Mouse (Mus musculus): ENCODE measurements around the gene Spata46. TPM values are rescaled to one million over a fixed set of nuclear protein-coding genes. Genes with fewer than 3 reads are reported as not detected.

Spata46 gene
- polyA plus RNA-seq, 1 experiment = not detected

DNA sequence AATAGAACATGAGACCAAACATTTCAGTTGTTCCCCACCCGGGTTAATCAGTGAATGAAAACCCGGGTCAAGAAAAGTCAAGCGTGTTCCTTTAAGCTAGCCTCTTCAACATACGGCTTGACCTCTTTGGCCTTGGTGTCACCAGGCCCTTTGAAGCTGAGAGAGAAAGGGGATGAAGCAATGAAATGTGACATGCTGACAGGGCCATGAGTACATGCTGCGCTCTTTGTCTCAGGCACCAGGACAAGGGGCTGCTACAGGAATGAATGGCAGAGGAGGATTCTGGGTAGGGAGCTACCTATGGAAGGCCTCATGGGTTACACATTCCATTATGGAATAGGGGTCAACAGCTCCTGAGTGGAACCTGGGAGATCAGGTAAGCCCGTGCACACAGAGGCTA lies 5.5 kb upstream of the Spata46 start:
- H3K4me3 ChIP-seq (ENCODE audit: low read depth, low read length) = no peak overlapping the region
- no peaks in the 10 kb centered on the region for H3K27me3 ChIP-seq (ENCODE audit: control insufficient read depth, insufficient read depth, low read length, poor library complexity, severe bottlenecking)
- no peaks in the 10 kb centered on the region for H3K9me3 ChIP-seq (replicated peaks; ENCODE audit: control insufficient read depth, insufficient read depth, low read length, poor library complexity, severe bottlenecking)
- H3K9ac ChIP-seq (ENCODE audit: low read depth, poor library complexity, severe bottlenecking) = no peak overlapping the region
- H3K36me3 ChIP-seq (ENCODE audit: control insufficient read depth, insufficient read depth, low read length, poor library complexity, severe bottlenecking) = no peaks in the 10 kb centered on the region
- H3K27ac ChIP-seq (ENCODE audit: insufficient read depth, low read length) = no peak overlapping the region
- H3K4me1 ChIP-seq (ENCODE audit: control insufficient read depth, insufficient read depth, low read length) = no peaks in the 10 kb centered on the region
- TF ChIP-seq POLR2A (IDR thresholded peaks at IDR 0.05; ENCODE audit: insufficient read depth, low read length) (no peak), EP300 (IDR thresholded peaks at IDR 0.05; ENCODE audit: insufficient read depth, low read depth, low read length) (no peak), CTCF (IDR thresholded peaks at IDR 0.05; ENCODE audit: low read depth, low read length) (no peak)

DNA sequence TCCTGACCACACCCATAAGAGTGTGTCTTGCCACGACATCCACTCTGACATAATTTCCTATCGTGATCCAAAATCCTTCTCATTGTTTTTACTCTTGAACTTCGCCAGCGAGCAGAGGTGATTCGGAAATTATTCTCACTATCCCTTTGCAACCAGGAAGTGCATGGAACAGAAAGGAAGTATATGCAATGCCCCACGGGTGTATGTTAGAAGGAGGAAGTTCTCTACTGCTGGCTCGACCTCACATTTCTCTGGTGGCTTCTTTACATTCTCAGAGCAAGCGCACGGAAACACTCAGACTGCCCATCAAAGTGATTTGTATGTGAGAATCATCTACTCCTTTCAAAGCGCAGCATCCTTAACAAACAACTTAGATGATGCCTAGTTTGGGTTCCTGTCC lies 3.6 kb upstream of the Spata46 start:
- no peak overlapping the region for H3K4me3 ChIP-seq (ENCODE audit: low read depth, low read length)
- no peak overlapping the region for H3K27ac ChIP-seq (ENCODE audit: insufficient read depth, low read length)
- H3K36me3 ChIP-seq (ENCODE audit: control insufficient read depth, insufficient read depth, low read length, poor library complexity, severe bottlenecking) = no peaks in the 10 kb centered on the region
- no peaks in the 10 kb centered on the region for H3K4me1 ChIP-seq (ENCODE audit: control insufficient read depth, insufficient read depth, low read length)
- no peak overlapping the region for H3K9ac ChIP-seq (ENCODE audit: low read depth, poor library complexity, severe bottlenecking)
- no peaks in the 10 kb centered on the region for H3K9me3 ChIP-seq (replicated peaks; ENCODE audit: control insufficient read depth, insufficient read depth, low read length, poor library complexity, severe bottlenecking)
- H3K27me3 ChIP-seq (ENCODE audit: control insufficient read depth, insufficient read depth, low read length, poor library complexity, severe bottlenecking) = no peaks in the 10 kb centered on the region; the same call in 1 of the 2 replicates
- no peak for TF ChIP-seq CTCF (IDR thresholded peaks at IDR 0.05; ENCODE audit: low read depth, low read length)
- TF ChIP-seq EP300 (IDR thresholded peaks at IDR 0.05; ENCODE audit: insufficient read depth, low read depth, low read length) = no peak
- TF ChIP-seq POLR2A (IDR thresholded peaks at IDR 0.05; ENCODE audit: insufficient read depth, low read length) = no peak

DNA sequence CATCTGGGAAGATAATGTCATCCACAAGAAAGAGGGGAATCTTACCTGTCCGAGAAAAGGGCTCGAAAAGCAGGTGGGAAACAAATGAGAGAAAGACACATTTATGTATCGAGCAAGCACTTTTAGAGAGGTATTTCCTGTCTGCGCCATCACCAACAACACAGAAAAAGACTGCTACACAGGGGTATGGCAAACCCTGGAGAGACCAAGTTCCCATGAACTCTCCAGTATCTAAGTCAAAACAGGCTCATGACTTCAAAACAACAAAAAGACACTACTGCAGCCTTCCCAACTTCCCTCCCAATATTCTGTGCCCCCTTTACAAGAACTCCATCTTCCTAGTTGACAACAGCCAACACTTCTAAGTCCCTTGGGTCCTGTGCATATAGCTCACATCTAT lies 2.4 kb upstream of the Spata46 start, which contains the start of gene Gm7694:
Gene Gm7694 (minus strand): TSS at position 101 of the 400 bp plus-strand sequence.
- H3K4me1 ChIP-seq (ENCODE audit: control insufficient read depth, insufficient read depth, low read length) = no peaks in the 10 kb centered on the region
- H3K9me3 ChIP-seq (replicated peaks; ENCODE audit: control insufficient read depth, insufficient read depth, low read length, poor library complexity, severe bottlenecking) = no peaks in the 10 kb centered on the region
- no peak within 1 kb of the TSS for H3K4me3 ChIP-seq (ENCODE audit: low read depth, low read length)
- H3K9ac ChIP-seq (ENCODE audit: low read depth, poor library complexity, severe bottlenecking) = no peak within 1 kb of the TSS
- no peaks in the 10 kb centered on the region; the same call in 1 of the 2 replicates for H3K27me3 ChIP-seq (ENCODE audit: control insufficient read depth, insufficient read depth, low read length, poor library complexity, severe bottlenecking)
- no peak for TF ChIP-seq POLR2A (IDR thresholded peaks at IDR 0.05; ENCODE audit: insufficient read depth, low read length)
- TF ChIP-seq CTCF (IDR thresholded peaks at IDR 0.05; ENCODE audit: low read depth, low read length) = no peak
- TF ChIP-seq EP300 (IDR thresholded peaks at IDR 0.05; ENCODE audit: insufficient read depth, low read depth, low read length) = no peak
- H3K27ac ChIP-seq (ENCODE audit: insufficient read depth, low read length) = no peak within 1 kb of the TSS
- no peaks in the 10 kb centered on the region for H3K36me3 ChIP-seq (ENCODE audit: control insufficient read depth, insufficient read depth, low read length, poor library complexity, severe bottlenecking)

DNA sequence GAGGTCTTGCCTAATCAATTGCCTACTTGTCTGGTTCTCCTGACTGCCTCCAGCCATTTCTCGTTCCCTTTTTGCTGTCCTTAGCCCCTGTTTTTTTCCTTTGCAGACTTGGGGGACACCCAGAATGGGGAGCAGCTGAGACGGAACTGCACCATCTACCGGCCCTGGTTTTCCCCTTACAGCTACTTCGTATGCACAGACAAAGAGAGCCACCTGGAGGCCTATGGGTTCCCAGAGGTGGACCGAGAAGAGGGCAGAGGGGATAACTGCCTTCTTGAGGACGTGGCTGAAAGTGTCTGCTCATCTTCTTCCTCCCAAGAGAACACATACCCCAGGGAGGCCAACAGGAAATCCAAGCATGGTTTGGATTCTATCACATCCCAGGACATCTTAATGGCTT lies 2.8 kb downstream of the Spata46 start:
- TF ChIP-seq POLR2A (IDR thresholded peaks at IDR 0.05; ENCODE audit: insufficient read depth, low read length) = no peak
- TF ChIP-seq CTCF (IDR thresholded peaks at IDR 0.05; ENCODE audit: low read depth, low read length) = no peak
- TF ChIP-seq EP300 (IDR thresholded peaks at IDR 0.05; ENCODE audit: insufficient read depth, low read depth, low read length) = no peak
- Histone ChIP-seq H3K27me3 (ENCODE audit: control insufficient read depth, insufficient read depth, low read length, poor library complexity, severe bottlenecking) (no peaks in the 10 kb centered on the region; the same call in 1 of the 2 replicates), H3K36me3 (ENCODE audit: control insufficient read depth, insufficient read depth, low read length, poor library complexity, severe bottlenecking) (no peaks in the 10 kb centered on the region), H3K4me3 (ENCODE audit: low read depth, low read length) (no peak overlapping the region), H3K9ac (ENCODE audit: low read depth, poor library complexity, severe bottlenecking) (no peak overlapping the region), H3K4me1 (ENCODE audit: control insufficient read depth, insufficient read depth, low read length) (no peaks in the 10 kb centered on the region), H3K9me3 (replicated peaks; ENCODE audit: control insufficient read depth, insufficient read depth, low read length, poor library complexity, severe bottlenecking) (no peaks in the 10 kb centered on the region), H3K27ac (ENCODE audit: insufficient read depth, low read length) (no peak overlapping the region)

DNA sequence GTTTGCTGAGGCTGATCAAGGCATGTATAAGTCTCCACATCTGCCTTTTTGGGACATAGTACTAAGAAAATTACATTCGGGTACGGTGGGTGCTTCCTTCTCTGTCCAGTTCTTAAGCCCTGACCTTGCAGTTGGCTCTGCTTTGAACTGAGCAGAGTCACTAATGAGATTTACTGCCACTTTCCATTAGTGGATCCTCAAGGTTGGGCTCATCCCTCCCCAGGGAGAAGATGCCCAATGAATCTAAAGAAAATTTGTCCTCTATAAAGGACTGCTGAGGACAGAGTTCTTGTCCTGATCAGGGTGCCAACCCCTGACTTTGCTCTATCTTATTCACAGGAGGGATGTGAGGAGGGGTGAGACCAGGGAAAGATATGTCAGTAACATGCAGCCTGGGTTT lies 13.4 kb downstream of the Spata46 start:
- TF ChIP-seq CTCF (IDR thresholded peaks at IDR 0.05; ENCODE audit: low read depth, low read length) (no peak), EP300 (IDR thresholded peaks at IDR 0.05; ENCODE audit: insufficient read depth, low read depth, low read length) (no peak), POLR2A (IDR thresholded peaks at IDR 0.05; ENCODE audit: insufficient read depth, low read length) (no peak)
- Histone ChIP-seq H3K36me3 (ENCODE audit: control insufficient read depth, insufficient read depth, low read length, poor library complexity, severe bottlenecking) (no peaks in the 10 kb centered on the region), H3K4me1 (ENCODE audit: control insufficient read depth, insufficient read depth, low read length) (no peaks in the 10 kb centered on the region), H3K4me3 (ENCODE audit: low read depth, low read length) (no peak overlapping the region), H3K27ac (ENCODE audit: insufficient read depth, low read length) (no peak overlapping the region), H3K9ac (ENCODE audit: low read depth, poor library complexity, severe bottlenecking) (no peak overlapping the region), H3K9me3 (replicated peaks; ENCODE audit: control insufficient read depth, insufficient read depth, low read length, poor library complexity, severe bottlenecking) (no peaks in the 10 kb centered on the region), H3K27me3 (ENCODE audit: control insufficient read depth, insufficient read depth, low read length, poor library complexity, severe bottlenecking) (no peaks in the 10 kb centered on the region)

DNA sequence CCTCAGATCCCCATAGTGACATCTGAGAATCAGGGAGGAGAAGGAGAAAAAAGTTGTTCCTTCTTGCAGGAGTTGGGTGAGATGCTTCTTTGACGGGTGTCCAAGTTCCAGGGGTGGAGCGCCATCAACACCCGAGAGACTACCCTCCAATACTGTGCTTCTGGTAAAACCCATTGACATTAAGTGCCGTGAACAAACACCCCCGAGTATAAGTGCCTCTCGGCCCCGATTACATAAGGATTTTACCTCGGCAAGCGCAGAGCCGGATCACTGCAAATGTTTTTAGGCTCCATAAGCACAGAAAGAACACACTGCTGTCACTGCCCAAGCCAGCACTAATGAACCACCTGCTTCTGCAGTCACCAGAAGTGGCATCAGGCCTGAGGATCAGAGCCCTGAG lies 14.4 kb downstream of the Spata46 start:
- no peaks in the 10 kb centered on the region for H3K36me3 ChIP-seq (ENCODE audit: control insufficient read depth, insufficient read depth, low read length, poor library complexity, severe bottlenecking)
- H3K4me1 ChIP-seq (ENCODE audit: control insufficient read depth, insufficient read depth, low read length) = no peaks in the 10 kb centered on the region
- H3K27ac ChIP-seq (ENCODE audit: insufficient read depth, low read length) = no peak overlapping the region
- H3K9ac ChIP-seq (ENCODE audit: low read depth, poor library complexity, severe bottlenecking) = no peak overlapping the region
- no peaks in the 10 kb centered on the region for H3K9me3 ChIP-seq (replicated peaks; ENCODE audit: control insufficient read depth, insufficient read depth, low read length, poor library complexity, severe bottlenecking)
- TF ChIP-seq EP300 (IDR thresholded peaks at IDR 0.05; ENCODE audit: insufficient read depth, low read depth, low read length) = no peak
- no peak for TF ChIP-seq CTCF (IDR thresholded peaks at IDR 0.05; ENCODE audit: low read depth, low read length)
- TF ChIP-seq POLR2A (IDR thresholded peaks at IDR 0.05; ENCODE audit: insufficient read depth, low read length) = no peak
- H3K27me3 ChIP-seq (ENCODE audit: control insufficient read depth, insufficient read depth, low read length, poor library complexity, severe bottlenecking) = no peaks in the 10 kb centered on the region
- H3K4me3 ChIP-seq (ENCODE audit: low read depth, low read length) = no peak overlapping the region
